Mouse (Mus musculus) layer of hippocampus, adult 2 months (tissue): Measurements from ENCODE around the gene Gm28038. TPM values are rescaled to one million over a fixed set of nuclear protein-coding genes. Genes with fewer than 3 reads are reported as not detected.

ENCODE experiments used
- DNase-seq, 2 experiments: peaks; one replicate each; pipeline ENCODE4 v3.0.0; 2022; ENCODE audit warnings: low spot score in 2 of 2
- H3K27ac ChIP-seq: fragments of 200-600 bp; 2 replicates; pipeline ENCODE4 v1.8.1; 2022
- H3K4me3 ChIP-seq: fragments of 200-600 bp; 2 replicates; pipeline ENCODE4 v1.8.1; 2022; ENCODE audit warnings: mild to moderate bottlenecking
- CTCF ChIP-seq: fragments of 200-600 bp; conservative IDR thresholded peaks from 2 replicates; pipeline ENCODE4 v1.8.1; 2022; ENCODE audit warnings: antibody characterized with exemption, mild to moderate bottlenecking, moderate library complexity
- total RNA-seq, 2 experiments: library from RNA; stranded (reverse); gene quantifications; 2 replicates each; pipeline ENCODE4 v1.2.3; 2021

The Gm28038 gene
- total RNA-seq, 2 experiments from 2014 or later: not detected

DNA sequence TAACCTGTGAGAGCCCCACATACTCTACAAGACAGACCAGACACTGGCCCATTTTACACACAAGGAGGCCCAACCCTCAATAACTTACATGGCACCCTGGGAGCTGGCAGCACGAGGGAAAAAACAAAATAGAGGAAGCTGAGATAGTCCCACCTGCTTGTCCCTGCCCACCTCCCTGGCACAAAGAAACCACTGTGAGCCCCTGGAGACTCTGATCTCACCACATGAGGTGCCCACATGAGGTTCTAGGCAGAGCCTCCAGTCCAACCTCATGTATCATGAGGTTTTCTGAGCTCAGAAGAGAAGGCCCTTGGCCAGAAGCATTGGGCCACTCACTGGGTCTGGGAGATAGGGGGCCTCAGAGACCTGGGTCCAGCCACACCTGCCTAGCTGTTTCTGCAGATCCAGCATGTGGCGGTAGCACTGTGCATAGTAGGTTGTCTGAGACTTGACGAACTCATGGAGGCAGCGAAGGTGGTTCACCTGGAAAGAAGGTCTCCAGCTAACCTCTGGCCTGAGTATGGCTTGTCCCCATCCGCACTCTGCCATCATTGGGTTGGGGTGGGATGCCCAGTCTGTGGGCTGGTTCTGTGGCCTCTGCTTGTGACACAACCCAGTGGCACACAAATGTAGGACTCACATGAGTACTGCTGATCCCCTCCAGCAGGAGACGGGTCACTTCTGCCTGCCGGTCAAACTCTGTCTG is 65.3 kb downstream of the Gm28038 start:
- Histone ChIP-seq H3K27ac (no peak overlapping the region; the same call in 1 of the 2 replicates), H3K4me3 (no peak overlapping the region)
- TF ChIP-seq CTCF: no peak
- no peak for DNase-seq

GRCm38 (mm10) chr2:30349196-30349595 is 68.4 kb downstream of the Gm28038 start:
- Histone ChIP-seq H3K27ac (no peak overlapping the region), H3K4me3 (no peak overlapping the region)
- no peak for DNase-seq
- no peak for TF ChIP-seq CTCF

Other genes starting within 250 kb of the Gm28038 start
- gene Wdr34, start 232.2 kb upstream of the Gm28038 start, total RNA-seq: 10 to 100 TPM; 37.3 to 37.4 TPM
- 100 to 1,000 TPM; 171 to 197 TPM for gene Set, start 223.7 kb upstream of the Gm28038 start, total RNA-seq
- 1 to 10 TPM; 1.7 to 2.1 TPM for gene Pkn3, start 203.4 kb upstream of the Gm28038 start, total RNA-seq
- gene Zdhhc12, start 187.4 kb upstream of the Gm28038 start, total RNA-seq: 1 to 10 TPM; 7.6 to 9.1 TPM
- 100 to 1,000 TPM; 197 to 199 TPM for gene Zer1, start 156.5 kb upstream of the Gm28038 start, total RNA-seq
- 10 to 100 TPM; 54.7 to 55.7 TPM for gene Tbc1d13, start 147.3 kb upstream of the Gm28038 start, total RNA-seq
- gene Endog, start 109.5 kb upstream of the Gm28038 start, total RNA-seq: 10 to 100 TPM; 17.6 to 24.1 TPM
- gene Spout1, start 102.6 kb upstream of the Gm28038 start, total RNA-seq: 10 to 100 TPM; 35.4 to 40.0 TPM
- gene Kyat1, start 75.2 kb upstream of the Gm28038 start, total RNA-seq: 10 to 100 TPM; 15.7 to 17.0 TPM
- gene Lrrc8a, start 43.3 kb upstream of the Gm28038 start, total RNA-seq: 10 to 100 TPM; 56.8 to 59.3 TPM
- gene Gm28035, start 40.5 kb upstream of the Gm28038 start, total RNA-seq: 10 to 100 TPM in 1 of 2 experiments, 1 to 10 TPM in 1; 8.7 to 10.9 TPM
- gene Phyhd1, start 14.8 kb upstream of the Gm28038 start, total RNA-seq: 10 to 100 TPM; 21.5 to 22.2 TPM
- gene Dolk, start 5.3 kb downstream of the Gm28038 start, total RNA-seq: 10 to 100 TPM; 22.1 to 22.2 TPM
- 10 to 100 TPM; 19.0 to 25.9 TPM for gene Nup188, start 5.4 kb downstream of the Gm28038 start, total RNA-seq
- gene Sh3glb2, start 78.3 kb downstream of the Gm28038 start, total RNA-seq: 100 to 1,000 TPM; 287 to 288 TPM
- gene Miga2, start 83.2 kb downstream of the Gm28038 start, total RNA-seq: 100 to 1,000 TPM; 112 to 120 TPM
- 10 to 100 TPM; 22.8 to 24.0 TPM for gene Dolpp1, start 111.2 kb downstream of the Gm28038 start, total RNA-seq
- gene Crat, start 134.8 kb downstream of the Gm28038 start, total RNA-seq: 10 to 100 TPM; 50.9 to 51.6 TPM
- 100 to 1,000 TPM; 152 to 168 TPM for gene Ptpa, start 135.0 kb downstream of the Gm28038 start, total RNA-seq
- 10 to 100 TPM; 12.2 to 13.1 TPM for gene Ier5l, start 193.2 kb downstream of the Gm28038 start, total RNA-seq